Mouse (Mus musculus) bone marrow, adult 2 months (tissue): ENCODE measurements around the gene Ehbp1.

ENCODE experiments used
- CTCF ChIP-seq: fragments of 200-500 bp; IDR thresholded peaks from 2 replicates; pipeline ENCODE4 v1.5.1; 2011; ENCODE audit warnings: low read length, control low read depth; ENCODE audit not compliant: control insufficient read depth, insufficient read depth
- POLR2A ChIP-seq: fragments of 200-500 bp; IDR thresholded peaks from 2 replicates; pipeline ENCODE4 v1.6.1; 2011; ENCODE audit warnings: low read depth, mild to moderate bottlenecking, control low read depth, low read length, borderline replicate concordance; ENCODE audit not compliant: control insufficient read depth

GRCm38 (mm10) chr11:22003341-22003981, 338.6 kb downstream of the Ehbp1 start:
- TF ChIP-seq POLR2A, result no peak
- TF ChIP-seq CTCF, result no peak
